Mouse (Mus musculus) ES-Bruce4 (cell line): ENCODE measurements around the gene Synj1. TPM values are rescaled to one million over a fixed set of nuclear protein-coding genes. Genes with fewer than 3 reads are reported as not detected.

ENCODE experiments used
- H3K27ac ChIP-seq: 2 replicates; pipeline ENCODE4 v1.5.1; 2012; ENCODE audit warnings: low read length, inconsistent platforms; ENCODE audit not compliant: insufficient read depth
- H3K27me3 ChIP-seq: 2 replicates; pipeline ENCODE4 v1.6.1; 2012; ENCODE audit warnings: mild to moderate bottlenecking, low read length, inconsistent platforms; ENCODE audit not compliant: control insufficient read depth, poor library complexity, insufficient read depth, severe bottlenecking
- H3K36me3 ChIP-seq: 2 replicates; pipeline ENCODE4 v1.6.1; 2012; ENCODE audit warnings: inconsistent platforms, mild to moderate bottlenecking, low read length, moderate library complexity; ENCODE audit not compliant: control insufficient read depth, poor library complexity, insufficient read depth, severe bottlenecking
- H3K4me1 ChIP-seq: one replicate; pipeline ENCODE4 v1.8.1; 2011; ENCODE audit warnings: low read length; ENCODE audit not compliant: control insufficient read depth, insufficient read depth
- H3K4me3 ChIP-seq: 2 replicates; pipeline ENCODE4 v1.5.1; 2011; ENCODE audit warnings: low read depth, mild to moderate bottlenecking, low read length
- H3K9ac ChIP-seq: 2 replicates; pipeline ENCODE4 v1.6.1; 2012; ENCODE audit warnings: low read depth, mild to moderate bottlenecking, inconsistent platforms; ENCODE audit not compliant: poor library complexity, severe bottlenecking
- H3K9me3 ChIP-seq: replicated peaks from 2 replicates; pipeline ENCODE4 v1.6.1; 2012; ENCODE audit warnings: mild to moderate bottlenecking, low read length, inconsistent platforms; ENCODE audit not compliant: control insufficient read depth, poor library complexity, insufficient read depth, severe bottlenecking
- CTCF ChIP-seq: IDR thresholded peaks from one replicate; pipeline ENCODE4 v1.8.1; 2011; ENCODE audit warnings: low read depth, low read length
- EP300 ChIP-seq: IDR thresholded peaks from 2 replicates; pipeline ENCODE4 v1.6.1; 2011; ENCODE audit warnings: low read depth, low read length; ENCODE audit not compliant: insufficient read depth
- POLR2A ChIP-seq: IDR thresholded peaks from one replicate; pipeline ENCODE4 v1.8.1; 2011; ENCODE audit warnings: low read length; ENCODE audit not compliant: insufficient read depth
- polyA plus RNA-seq: library from polyadenylated mRNA; stranded (reverse); fragments of >200 nt; gene quantifications from 2 replicates; pipeline ENCODE4 v1.2.4, GENCODE M21; 2011; ENCODE audit warnings: low read depth; ENCODE audit not compliant: missing spikeins, insufficient read depth, insufficient read length

The Synj1 gene
- polyA plus RNA-seq, 1 experiment: 27.5 TPM

DNA sequence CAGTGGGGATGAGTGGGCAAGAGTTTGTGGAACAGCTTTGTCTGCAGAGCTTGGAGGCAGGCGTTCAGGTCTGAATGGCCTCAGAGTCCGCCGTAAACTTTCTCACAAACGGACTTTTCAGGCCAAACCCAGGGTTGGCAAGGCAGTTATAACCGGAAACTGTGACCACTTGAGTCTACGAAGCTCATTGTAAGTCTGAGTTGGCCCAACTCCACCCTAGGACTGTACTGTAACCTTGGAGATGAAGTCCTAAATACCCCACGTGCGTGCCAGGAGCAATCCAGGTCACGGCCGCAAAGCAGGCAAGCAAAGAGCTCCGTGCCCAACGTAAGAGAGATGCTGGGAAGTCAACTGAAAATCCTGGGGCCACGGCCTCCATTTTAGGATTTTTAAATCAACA is 99.3 kb downstream of the Synj1 start:
- H3K4me3 ChIP-seq: no peak overlapping the region
- H3K27me3 ChIP-seq: no peaks in the 10 kb centered on the region
- H3K36me3 ChIP-seq: no peaks in the 10 kb centered on the region
- H3K9ac ChIP-seq: no peak overlapping the region
- H3K9me3 ChIP-seq: no peaks in the 10 kb centered on the region
- H3K27ac ChIP-seq: no peak overlapping the region
- H3K4me1 ChIP-seq: no peaks in the 10 kb centered on the region
- TF ChIP-seq POLR2A (no peak), CTCF (no peak), EP300 (no peak)

DNA sequence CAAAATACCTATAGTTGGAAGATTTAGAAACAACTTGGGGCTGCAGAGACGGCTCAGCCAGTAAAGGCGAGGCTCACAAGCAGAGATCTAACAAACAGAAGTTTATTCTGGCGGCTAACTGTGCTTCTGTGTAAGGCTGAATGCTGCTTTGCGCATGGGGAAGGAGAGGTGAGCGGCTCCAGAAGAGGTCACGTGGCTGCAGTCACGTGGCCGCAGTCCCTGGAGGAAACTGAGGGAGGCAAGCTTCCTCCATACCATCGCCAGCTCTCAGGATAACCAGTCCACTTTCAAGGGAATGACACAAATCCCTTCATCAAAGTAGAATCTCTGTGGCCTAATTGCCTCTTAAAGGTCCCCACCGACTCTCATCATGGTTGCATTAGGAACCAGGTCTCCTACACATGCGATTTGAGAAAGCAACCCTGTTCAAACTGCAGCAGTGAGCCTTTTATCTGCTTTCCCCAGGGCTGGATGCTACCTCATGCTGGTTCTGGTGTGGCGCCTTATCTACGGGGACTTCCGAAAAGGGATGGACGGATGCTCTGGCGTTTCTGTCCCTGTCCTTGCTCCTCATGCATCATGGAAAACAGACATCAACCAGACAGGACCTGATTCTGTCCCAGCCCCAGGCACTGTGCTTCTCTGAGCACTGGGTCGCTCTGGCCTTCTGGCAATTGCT is 100.1 kb downstream of the Synj1 start:
- H3K27ac ChIP-seq: no peak overlapping the region

GRCm38 (mm10) chr16:90907250-90907649 is 103.9 kb downstream of the Synj1 start:
- H3K9me3 ChIP-seq: no peaks in the 10 kb centered on the region
- no peak overlapping the region for H3K4me3 ChIP-seq
- no peaks in the 10 kb centered on the region for H3K4me1 ChIP-seq
- no peak for TF ChIP-seq POLR2A
- TF ChIP-seq CTCF: no peak
- no peak for TF ChIP-seq EP300
- H3K36me3 ChIP-seq: no peaks in the 10 kb centered on the region
- no peaks in the 10 kb centered on the region for H3K27me3 ChIP-seq
- no peak overlapping the region for H3K27ac ChIP-seq
- no peak overlapping the region for H3K9ac ChIP-seq

More for the DNA sequence above, 100.1 kb downstream of the Synj1 start:
- Histone ChIP-seq H3K9me3 (no peaks in the 10 kb centered on the region), H3K4me1 (no peaks in the 10 kb centered on the region), H3K36me3 (no peaks in the 10 kb centered on the region), H3K27me3 (no peaks in the 10 kb centered on the region), H3K4me3 (no peak overlapping the region), H3K9ac (no peak overlapping the region)
- no peak for TF ChIP-seq CTCF
- TF ChIP-seq POLR2A: no peak
- no peak for TF ChIP-seq EP300

GRCm38 (mm10) chr16:90903300-90903699 is 107.8 kb downstream of the Synj1 start:
- H3K27me3 ChIP-seq: no peaks in the 10 kb centered on the region
- H3K27ac ChIP-seq: no peak overlapping the region
- no peaks in the 10 kb centered on the region for H3K4me1 ChIP-seq
- no peak overlapping the region for H3K9ac ChIP-seq
- TF ChIP-seq EP300 (no peak), POLR2A (no peak), CTCF (no peak)
- no peak overlapping the region for H3K4me3 ChIP-seq
- H3K9me3 ChIP-seq: no peaks in the 10 kb centered on the region
- H3K36me3 ChIP-seq: no peaks in the 10 kb centered on the region

- H3K4me1 ChIP-seq: no peaks in the 10 kb centered on the region
- H3K27me3 ChIP-seq: no peaks in the 10 kb centered on the region
- no peak overlapping the region for H3K27ac ChIP-seq
- H3K36me3 ChIP-seq: no peaks in the 10 kb centered on the region
- no peak overlapping the region for H3K4me3 ChIP-seq
- no peaks in the 10 kb centered on the region for H3K9me3 ChIP-seq
- no peak for TF ChIP-seq CTCF
- no peak for TF ChIP-seq POLR2A
- TF ChIP-seq EP300: no peak
- no peak overlapping the region for H3K9ac ChIP-seq
Observed at GRCm38 (mm10) chr16:90901364-90901763, 109.7 kb downstream of the Synj1 start.

DNA sequence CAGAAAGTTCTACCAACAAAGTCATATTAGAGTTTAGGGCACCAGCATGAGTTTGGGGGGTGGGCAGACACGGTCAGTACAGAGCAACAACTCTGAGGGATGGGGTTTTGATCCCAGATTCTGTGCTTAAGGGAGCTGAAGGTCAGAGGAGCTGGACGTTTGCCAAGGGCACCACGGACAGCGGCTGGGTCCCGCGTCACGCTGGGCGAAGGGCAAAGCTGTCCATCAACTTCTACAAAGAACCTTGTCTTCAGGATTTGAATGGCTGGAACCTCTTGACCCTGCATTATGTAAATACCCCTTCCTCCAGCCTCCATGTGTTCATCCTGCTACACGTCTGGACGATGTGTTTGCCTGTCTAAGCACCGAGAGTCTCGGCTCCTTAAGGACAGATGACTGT is 111.6 kb downstream of the Synj1 start:
- TF ChIP-seq CTCF: no peak
- 0 out of 2 replicates have a peak, but pooled peaks have one; percentile 11 for TF ChIP-seq EP300
- Histone ChIP-seq H3K27ac (no peak overlapping the region), H3K9ac (no peak overlapping the region), H3K36me3 (no peaks in the 10 kb centered on the region), H3K27me3 (no peaks in the 10 kb centered on the region), H3K4me3 (no peak overlapping the region), H3K9me3 (no peaks in the 10 kb centered on the region), H3K4me1 (no peaks in the 10 kb centered on the region)
